Mouse (Mus musculus): ENCODE results near the gene Cdk13. TPM values are rescaled to one million over a fixed set of nuclear protein-coding genes. Genes with fewer than 3 reads are reported as not detected.

The Cdk13 gene
- total RNA-seq, 2 experiments from 2014 or later: 52.9 to 58.0 TPM

DNA sequence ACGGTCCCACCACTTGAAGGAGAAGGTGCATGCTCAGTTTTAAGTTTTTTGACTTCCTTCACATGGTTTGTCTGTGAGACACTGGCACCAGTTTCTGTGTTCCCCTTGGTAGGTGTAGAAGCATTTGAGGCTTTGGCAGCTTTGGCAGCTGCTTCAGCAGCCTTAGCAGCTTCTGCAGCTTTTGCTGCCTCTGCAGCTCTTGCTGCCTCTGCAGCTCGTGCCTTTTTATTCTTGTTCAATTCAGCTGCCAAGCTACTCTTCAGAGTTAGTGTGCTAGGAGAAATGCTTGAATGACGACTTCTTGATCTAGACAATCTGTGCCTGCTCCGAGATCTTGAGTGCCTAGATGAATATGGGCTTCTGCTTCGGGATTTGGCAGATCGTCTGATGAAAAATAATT, 32.3 kb downstream of the Cdk13 start:
- peak; percentile 26 to 43 for DNase-seq (ENCODE audit: low spot score in 2 of 2)

- no peak for DNase-seq (ENCODE audit: low spot score in 2 of 2)
Observed at GRCm38 (mm10) chr13:17762405-17762804, 42.5 kb downstream of the Cdk13 start.

DNA sequence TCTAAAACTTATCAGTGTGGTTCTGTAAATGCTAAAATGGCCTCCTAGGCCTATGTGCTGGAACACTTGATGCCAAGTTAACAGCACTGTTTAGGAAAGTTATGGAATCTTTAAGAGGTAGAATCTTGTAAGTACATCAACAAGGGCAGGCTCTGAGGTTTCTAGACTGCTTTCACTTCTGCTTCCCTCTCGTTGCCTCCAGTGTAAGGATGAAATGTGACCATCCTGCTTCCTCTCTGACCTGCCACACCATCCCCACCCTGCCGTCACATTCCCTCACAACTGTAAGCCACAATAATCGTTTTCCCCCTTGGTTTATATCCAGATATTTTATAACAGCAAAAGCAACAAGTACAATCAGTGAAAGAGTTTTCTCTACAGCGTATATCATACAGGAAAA, 49.9 kb downstream of the Cdk13 start:
- DNase-seq (ENCODE audit: low spot score in 2 of 2): no peak

- DNase-seq (ENCODE audit: low spot score in 2 of 2): no peak
Observed at GRCm38 (mm10) chr13:17728798-17729197, 76.1 kb downstream of the Cdk13 start.

- no peak for DNase-seq (ENCODE audit: low spot score in 2 of 2)
Observed at GRCm38 (mm10) chr13:17727922-17728321, 77.0 kb downstream of the Cdk13 start.

DNA sequence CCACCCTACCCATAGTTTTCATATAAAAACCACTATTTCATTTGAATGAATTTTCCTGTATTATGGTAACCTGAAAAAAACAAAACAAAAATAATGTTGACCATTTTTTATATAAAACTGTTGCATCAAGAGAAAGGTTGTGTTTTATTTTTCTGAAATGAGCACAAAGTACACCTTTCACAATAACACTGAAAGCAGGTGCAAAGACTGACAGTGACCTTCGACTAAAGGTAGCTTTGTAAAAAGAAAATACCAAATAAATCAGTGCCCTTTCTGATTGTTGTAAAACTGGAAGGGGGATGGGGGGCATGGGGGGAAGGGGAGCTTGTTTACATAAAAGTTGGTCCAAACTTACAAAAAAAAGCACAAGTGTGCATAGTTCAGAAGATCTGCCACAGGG, 87.5 kb downstream of the Cdk13 start:
- no peak for DNase-seq (ENCODE audit: low spot score in 2 of 2)

GRCm38 (mm10) chr13:17708784-17709311, 96.0 kb downstream of the Cdk13 start:
- no peak for DNase-seq (ENCODE audit: low spot score in 2 of 2)

- peak in 1 of 2 experiments; percentile 17 for DNase-seq (ENCODE audit: low spot score in 2 of 2)
Observed at GRCm38 (mm10) chr13:17705188-17705826, 99.6 kb downstream of the Cdk13 start.

- no peak for DNase-seq (ENCODE audit: low spot score in 2 of 2)
Observed at GRCm38 (mm10) chr13:17702311-17702710, 102.6 kb downstream of the Cdk13 start.

- no peak for DNase-seq (ENCODE audit: low spot score in 2 of 2)
Observed at GRCm38 (mm10) chr13:17701322-17701721, 103.6 kb downstream of the Cdk13 start.

- DNase-seq (ENCODE audit: low spot score in 2 of 2): no peak
Observed at GRCm38 (mm10) chr13:17700090-17700715, 104.7 kb downstream of the Cdk13 start.

GRCm38 (mm10) chr13:17695898-17696580, 108.9 kb downstream of the Cdk13 start:
- no peak for DNase-seq (ENCODE audit: low spot score in 2 of 2)

GRCm38 (mm10) chr13:17694911-17695699, 109.8 kb downstream of the Cdk13 start, which contains the start of the genes Mplkip and Sugct:
TSS of gene Mplkip (plus strand) at chr13:17695192.
TSS of gene Sugct (minus strand) at chr13:17695553.
- DNase-seq (ENCODE audit: low spot score in 2 of 2): peak; percentile 99 to 100

DNA sequence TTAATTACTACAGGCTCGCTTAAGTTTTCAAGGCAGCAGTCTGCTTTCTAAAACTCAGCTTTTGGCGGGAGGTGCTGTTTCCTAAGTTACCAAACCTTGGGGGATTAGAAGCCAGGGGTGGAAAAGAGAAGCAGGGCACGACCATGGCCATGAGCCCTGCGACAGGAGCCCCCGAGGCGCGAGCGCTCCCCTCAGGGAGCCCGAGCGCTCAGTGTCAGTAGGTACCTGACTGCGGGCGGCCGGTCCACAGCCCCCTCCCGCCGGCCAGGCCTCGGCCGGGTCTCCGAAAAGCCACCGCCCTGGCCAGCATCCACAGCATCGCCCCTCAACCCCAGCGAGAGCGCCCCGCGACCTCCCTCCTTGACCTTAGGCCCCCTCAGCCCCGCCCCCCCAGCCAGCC, 110.5 kb downstream of the Cdk13 start:
- no peak for DNase-seq (ENCODE audit: low spot score in 2 of 2)

DNA sequence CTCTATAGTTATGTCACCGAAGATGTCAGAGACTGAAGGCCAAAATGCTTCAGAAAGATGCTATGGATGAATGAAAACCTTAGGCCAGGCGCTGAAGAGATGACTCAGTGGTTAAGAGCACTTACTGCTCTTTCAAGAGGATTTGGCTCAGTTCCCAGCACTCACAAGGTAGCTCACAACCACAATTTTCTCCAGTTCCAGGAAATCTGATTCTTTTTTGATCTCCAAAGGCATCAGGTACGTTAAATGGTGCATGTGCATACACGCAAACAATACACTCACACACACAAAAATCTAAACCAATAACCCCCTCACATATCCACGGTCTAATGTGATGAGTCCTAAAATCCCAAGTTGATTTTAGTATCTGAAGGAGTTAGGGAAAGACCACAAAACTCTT, 111.1 kb downstream of the Cdk13 start:
- DNase-seq (ENCODE audit: low spot score in 2 of 2): no peak

GRCm38 (mm10) chr13:17691436-17691835, 113.5 kb downstream of the Cdk13 start:
- DNase-seq (ENCODE audit: low spot score in 2 of 2): no peak

DNA sequence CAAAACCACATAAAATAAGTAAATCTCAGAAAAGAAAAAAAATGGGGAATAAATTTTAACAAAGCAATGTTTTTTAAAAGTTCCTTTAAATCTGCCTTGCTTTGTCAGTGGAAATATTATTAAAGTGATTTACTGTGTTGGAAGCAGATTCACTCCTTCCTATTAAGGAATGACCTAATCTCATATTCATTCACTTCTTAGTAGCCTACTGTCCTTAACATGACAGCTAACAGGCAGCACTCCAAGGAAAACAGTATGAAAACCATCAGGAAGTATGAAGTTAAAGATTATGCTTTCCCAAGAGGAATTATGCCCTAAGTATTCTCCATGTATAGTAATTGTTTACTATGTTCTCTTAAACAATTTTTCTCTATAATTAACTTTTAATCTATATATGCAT, 114.2 kb downstream of the Cdk13 start:
- no peak for DNase-seq (ENCODE audit: low spot score in 2 of 2)

- DNase-seq (ENCODE audit: low spot score in 2 of 2): no peak
Observed at GRCm38 (mm10) chr13:17689461-17689860, 115.4 kb downstream of the Cdk13 start.

- no peak for DNase-seq (ENCODE audit: low spot score in 2 of 2)
Observed at GRCm38 (mm10) chr13:17671122-17671521, 133.8 kb downstream of the Cdk13 start.

DNA sequence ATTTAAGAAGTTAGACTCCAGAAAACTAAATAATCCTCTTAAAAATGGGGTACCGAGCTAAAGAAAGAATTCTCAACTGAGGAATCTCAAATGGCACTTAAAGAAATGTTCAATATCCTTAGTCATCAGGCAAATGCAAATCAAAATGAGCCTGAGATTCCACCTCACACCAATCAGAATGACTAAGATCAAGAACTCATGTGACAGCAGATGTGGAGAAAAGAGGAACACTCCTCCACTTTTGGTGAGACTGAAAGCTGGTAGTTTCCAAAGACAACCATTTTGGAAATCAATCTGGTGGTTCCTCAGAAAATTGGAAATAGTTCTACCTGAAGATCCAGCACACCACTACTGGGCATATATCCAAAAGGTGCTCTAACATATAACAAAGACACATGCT, 137.5 kb downstream of the Cdk13 start:
- DNase-seq (ENCODE audit: low spot score in 2 of 2): no peak
